Mouse (Mus musculus) heart, adult 2 months (tissue): Measurements from ENCODE around the gene Fbxo7.

Experiments used
- CTCF ChIP-seq: fragments of 200-600 bp; IDR thresholded peaks from 2 replicates; pipeline ENCODE4 v1.8.1; 2022; ENCODE audit warnings: antibody characterized with exemption, mild to moderate bottlenecking, moderate library complexity
- POLR2A ChIP-seq: fragments of 200-500 bp; IDR thresholded peaks from 2 replicates; pipeline ENCODE4 v1.6.1; 2011; ENCODE audit warnings: mild to moderate bottlenecking, low read depth, low read length, control low read depth; ENCODE audit not compliant: insufficient read depth

GRCm38 (mm10) chr10:86057712-86058111 is 35.9 kb downstream of the Fbxo7 start:
- TF ChIP-seq CTCF (no peak), POLR2A (no peak)
